Mouse (Mus musculus) cerebellum, adult 2 months (tissue): ENCODE measurements around the gene Paqr6.
"Not testable (repeated sequence)": the region's sequence is repeated elsewhere in the genome, so short reads cannot be mapped to it uniquely, and the experiment has no call there.

Source experiments
- CTCF ChIP-seq: fragments of 200-500 bp; IDR thresholded peaks from 2 replicates; pipeline ENCODE4 v1.5.1; 2011; ENCODE audit warnings: low read depth, mild to moderate bottlenecking, control low read depth, low read length, moderate library complexity, borderline replicate concordance; ENCODE audit not compliant: insufficient read depth
- POLR2A ChIP-seq: fragments of 200-500 bp; IDR thresholded peaks from 2 replicates; pipeline ENCODE4 v1.6.1; 2011; ENCODE audit warnings: low read length, control low read depth, borderline replicate concordance; ENCODE audit not compliant: insufficient read depth

- TF ChIP-seq CTCF, POLR2A: not testable (repeated sequence)
These were observed 4.1 kb downstream of the Paqr6 start for GRCm38 (mm10) chr3:88368511-88368910.
